Mouse (Mus musculus): ENCODE results near the gene Tspyl2. TPM values are rescaled to one million over a fixed set of nuclear protein-coding genes. Genes with fewer than 3 reads are reported as not detected.
"Not testable (repeated sequence)": the region's sequence is repeated elsewhere in the genome, so short reads cannot be mapped to it uniquely, and the experiment has no call there.

Gene Tspyl2
- 31.9 and 35.2 TPM in 2 replicates for polyA plus RNA-seq (2016; fragmentation: Nextera tagmentation; extraction: Ambion mirVana)

GRCm38 (mm10) chrX:152342358-152342901, at the start of gene Tspyl2:
Tspyl2 (minus strand) TSS chrX:152342425.
- Histone ChIP-seq H3K4me3 (peak within 1 kb of the TSS; percentile 70), H3K27ac (replicated peaks) (peak within 1 kb of the TSS; percentile 91), H3K4me1 (peaks cover 19% of the 10 kb centered on the region), H3K27me3 (ENCODE audit: low read depth, poor library complexity, severe bottlenecking) (peaks cover 100% of the 10 kb centered on the region), H3K36me3 (peaks cover 43% of the 10 kb centered on the region), H3K9me3 (replicated peaks) (no peaks in the 10 kb centered on the region)
- peak; percentile 90 for DNase-seq (ENCODE audit: low spot score)
- 13% methylated on average over 25 of the region's 27 CpGs for WGBS

DNA sequence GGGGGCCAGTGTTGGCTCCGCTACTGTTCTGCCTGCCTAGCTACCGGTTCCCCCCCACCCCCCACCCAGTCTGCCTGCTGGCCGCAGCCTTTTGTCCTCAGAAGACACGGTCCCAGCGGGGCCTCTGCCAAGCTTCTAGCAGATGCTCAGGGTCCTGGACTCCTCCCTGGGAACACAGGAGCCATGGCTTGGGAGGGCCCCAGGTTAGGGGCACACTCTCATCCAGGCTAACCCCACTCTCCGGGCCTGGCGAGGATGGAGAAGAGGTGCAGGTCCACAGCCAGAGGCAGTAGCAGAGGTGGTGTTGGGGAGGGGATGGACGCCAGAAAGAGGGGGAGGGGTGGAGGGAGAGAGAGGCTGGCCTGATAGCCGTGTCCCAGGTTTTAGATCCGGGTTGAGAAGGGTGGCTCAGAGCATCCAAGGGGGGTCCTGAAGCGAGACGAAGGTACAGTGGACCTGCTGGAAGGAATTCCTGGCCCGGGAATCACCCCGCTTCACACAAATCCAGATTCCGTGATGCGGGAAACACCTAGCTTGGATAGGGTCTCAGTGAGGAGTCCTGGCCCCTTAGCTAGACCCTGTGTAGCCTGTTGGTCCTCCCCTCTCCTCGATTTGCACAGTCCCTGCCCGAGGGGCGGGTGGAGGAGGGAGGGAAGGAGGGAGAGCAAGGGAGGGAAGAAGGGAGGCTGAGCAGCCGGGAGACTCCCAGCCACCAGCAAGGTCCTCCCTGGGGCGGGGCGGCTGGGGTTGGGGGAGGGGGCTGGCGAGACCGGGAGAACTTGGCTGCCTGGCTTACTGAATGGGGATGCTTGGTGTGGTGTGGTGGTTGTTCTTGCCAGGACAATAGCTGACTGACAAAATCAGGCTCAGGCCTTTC, 26.4 kb upstream of the Tspyl2 start, which contains the start of gene Gpr173:
TSS of gene Gpr173 (minus strand) at position 308 of the 877 bp plus-strand sequence.
- peak within 1 kb of the TSS; percentile 62 for H3K4me3 ChIP-seq
- peak; percentile 84 for DNase-seq (ENCODE audit: low spot score)
- H3K27me3 ChIP-seq (ENCODE audit: low read depth, poor library complexity, severe bottlenecking): peaks cover 96% of the 10 kb centered on the region
- no peaks in the 10 kb centered on the region for H3K36me3 ChIP-seq
- peak within 1 kb of the TSS; percentile 92 for H3K27ac ChIP-seq (replicated peaks)
- WGBS: 19% methylated on average over 24 of the region's 24 CpGs
- peaks cover 25% of the 10 kb centered on the region for H3K4me1 ChIP-seq
- no peaks in the 10 kb centered on the region for H3K9me3 ChIP-seq (replicated peaks)

- DNase-seq (ENCODE audit: low spot score): no peak
- WGBS: 17% methylated on average over 4 of the region's 4 CpGs
- peaks cover 25% of the 10 kb centered on the region for H3K4me1 ChIP-seq
- H3K9me3 ChIP-seq (replicated peaks): no peaks in the 10 kb centered on the region
- peak overlapping the region; percentile 62 for H3K4me3 ChIP-seq
- no peaks in the 10 kb centered on the region for H3K36me3 ChIP-seq
- H3K27ac ChIP-seq (replicated peaks): peak overlapping the region; percentile 92
- peaks cover 96% of the 10 kb centered on the region for H3K27me3 ChIP-seq (ENCODE audit: low read depth, poor library complexity, severe bottlenecking)
Measured at GRCm38 (mm10) chrX:152368054-152368396, 25.8 kb upstream of the Tspyl2 start.

GRCm38 (mm10) chrX:152366418-152366817, 24.2 kb upstream of the Tspyl2 start:
- Histone ChIP-seq H3K27ac (replicated peaks) (no peak overlapping the region), H3K9me3 (replicated peaks) (no peaks in the 10 kb centered on the region), H3K4me3 (peak overlapping the region; percentile 62; the same call in 1 of the 2 replicates), H3K27me3 (ENCODE audit: low read depth, poor library complexity, severe bottlenecking) (peaks cover 100% of the 10 kb centered on the region), H3K4me1 (peaks cover 25% of the 10 kb centered on the region), H3K36me3 (no peaks in the 10 kb centered on the region)
- no peak for DNase-seq (ENCODE audit: low spot score)
- 100% methylated on average over 1 of the region's 2 CpGs for WGBS

- no peaks in the 10 kb centered on the region for H3K9me3 ChIP-seq (replicated peaks)
Measured at GRCm38 (mm10) chrX:152352553-152353153, 10.4 kb upstream of the Tspyl2 start.

GRCm38 (mm10) chrX:152347041-152347440, 4.8 kb upstream of the Tspyl2 start:
- H3K9me3 ChIP-seq (replicated peaks): no peaks in the 10 kb centered on the region
- WGBS: 96% methylated on average over 14 of the region's 14 CpGs
- H3K27ac ChIP-seq (replicated peaks): no peak overlapping the region
- DNase-seq (ENCODE audit: low spot score): no peak
- H3K4me3 ChIP-seq: no peak overlapping the region
- peaks cover 100% of the 10 kb centered on the region for H3K27me3 ChIP-seq (ENCODE audit: low read depth, poor library complexity, severe bottlenecking)
- no peaks in the 10 kb centered on the region for H3K4me1 ChIP-seq
- peaks cover 14% of the 10 kb centered on the region for H3K36me3 ChIP-seq

More at GRCm38 (mm10) chrX:152352553-152353153, 10.4 kb upstream of the Tspyl2 start:
- H3K4me3 ChIP-seq: no peak overlapping the region
- no peak overlapping the region for H3K27ac ChIP-seq (replicated peaks)
- peak; percentile 15 for DNase-seq (ENCODE audit: low spot score)
- 19% methylated on average over 5 of the region's 5 CpGs for WGBS
- peaks cover 100% of the 10 kb centered on the region for H3K27me3 ChIP-seq (ENCODE audit: low read depth, poor library complexity, severe bottlenecking)
- no peaks in the 10 kb centered on the region for H3K4me1 ChIP-seq
- no peaks in the 10 kb centered on the region for H3K36me3 ChIP-seq

GRCm38 (mm10) chrX:152346587-152346986, 4.4 kb upstream of the Tspyl2 start:
- no peaks in the 10 kb centered on the region for H3K9me3 ChIP-seq (replicated peaks)
- peaks cover 14% of the 10 kb centered on the region for H3K36me3 ChIP-seq
- 92% methylated on average over 15 of the region's 15 CpGs for WGBS
- H3K27ac ChIP-seq (replicated peaks): no peak overlapping the region
- DNase-seq (ENCODE audit: low spot score): no peak
- no peak overlapping the region for H3K4me3 ChIP-seq
- H3K27me3 ChIP-seq (ENCODE audit: low read depth, poor library complexity, severe bottlenecking): peaks cover 100% of the 10 kb centered on the region
- 0 out of 2 replicates have a peak, but pooled peaks cover under 1% of the 10 kb centered on the region for H3K4me1 ChIP-seq

DNA sequence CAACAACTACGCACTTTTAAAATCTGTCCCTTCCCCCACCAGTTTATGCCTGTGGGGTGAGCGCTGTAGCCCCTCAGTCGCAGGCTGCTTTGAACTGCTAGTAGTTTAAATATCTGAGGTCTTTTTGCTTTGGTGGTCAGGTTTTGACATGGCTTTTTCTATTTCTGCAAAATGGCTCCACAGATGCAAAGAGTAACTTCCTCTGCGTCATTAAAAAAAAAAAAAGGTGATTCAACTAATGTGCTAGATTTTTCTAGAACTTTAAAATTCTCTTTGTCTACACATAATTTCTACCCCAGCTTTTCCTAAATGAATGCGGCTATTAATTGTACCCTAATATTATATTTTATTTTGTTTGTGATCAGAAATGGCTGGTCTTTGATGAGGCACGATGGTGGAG, 678 bp upstream of the Tspyl2 start:
- Histone ChIP-seq H3K27ac (replicated peaks) (peak overlapping the region; percentile 91), H3K27me3 (ENCODE audit: low read depth, poor library complexity, severe bottlenecking) (peaks cover 100% of the 10 kb centered on the region)

GRCm38 (mm10) chrX:152341496-152341895, 729 bp downstream of the Tspyl2 start:
- DNase-seq (ENCODE audit: low spot score): peak; percentile 19
- peak overlapping the region; percentile 91 for H3K27ac ChIP-seq (replicated peaks)
- WGBS: 34% methylated on average over 11 of the region's 11 CpGs

More for the DNA sequence above, 678 bp upstream of the Tspyl2 start:
- Histone ChIP-seq H3K9me3 (replicated peaks) (no peaks in the 10 kb centered on the region), H3K4me1 (peaks cover 15% of the 10 kb centered on the region), H3K36me3 (peaks cover 43% of the 10 kb centered on the region), H3K4me3 (peak overlapping the region; percentile 70)
- DNase-seq (ENCODE audit: low spot score): no peak
- WGBS: 36% methylated on average over 6 of the region's 6 CpGs

GRCm38 (mm10) chrX:152336546-152337332, 5.5 kb downstream of the Tspyl2 start:
- Histone ChIP-seq H3K9me3 (replicated peaks) (no peaks in the 10 kb centered on the region), H3K27ac (replicated peaks) (peak overlapping the region; percentile 93), H3K4me3 (peak overlapping the region; percentile 48), H3K27me3 (ENCODE audit: low read depth, poor library complexity, severe bottlenecking) (peaks cover 88% of the 10 kb centered on the region), H3K36me3 (peaks cover 29% of the 10 kb centered on the region), H3K4me1 (peaks cover 26% of the 10 kb centered on the region)
- peak; percentile 89 for DNase-seq (ENCODE audit: low spot score)
- WGBS: 13% methylated on average over 33 of the region's 33 CpGs

More at GRCm38 (mm10) chrX:152341496-152341895, 729 bp downstream of the Tspyl2 start:
- H3K4me1 ChIP-seq: peaks cover 26% of the 10 kb centered on the region
- no peaks in the 10 kb centered on the region for H3K9me3 ChIP-seq (replicated peaks)
- peaks cover 100% of the 10 kb centered on the region for H3K27me3 ChIP-seq (ENCODE audit: low read depth, poor library complexity, severe bottlenecking)
- peak overlapping the region; percentile 70 for H3K4me3 ChIP-seq
- peaks cover 34% of the 10 kb centered on the region for H3K36me3 ChIP-seq

- not testable (repeated sequence) for DNase-seq (ENCODE audit: low spot score); H3K9me3 ChIP-seq (replicated peaks)
- peak overlapping the region; percentile 93 for H3K27ac ChIP-seq (replicated peaks)
- H3K4me1 ChIP-seq: peaks cover 21% of the 10 kb centered on the region
- 53% methylated on average over 4 of the region's 4 CpGs for WGBS
- peaks cover 88% of the 10 kb centered on the region for H3K27me3 ChIP-seq (ENCODE audit: low read depth, poor library complexity, severe bottlenecking)
- peak overlapping the region; percentile 48 for H3K4me3 ChIP-seq
- H3K36me3 ChIP-seq: peaks cover 29% of the 10 kb centered on the region
Measured at GRCm38 (mm10) chrX:152336123-152336522, 6.1 kb downstream of the Tspyl2 start.

DNA sequence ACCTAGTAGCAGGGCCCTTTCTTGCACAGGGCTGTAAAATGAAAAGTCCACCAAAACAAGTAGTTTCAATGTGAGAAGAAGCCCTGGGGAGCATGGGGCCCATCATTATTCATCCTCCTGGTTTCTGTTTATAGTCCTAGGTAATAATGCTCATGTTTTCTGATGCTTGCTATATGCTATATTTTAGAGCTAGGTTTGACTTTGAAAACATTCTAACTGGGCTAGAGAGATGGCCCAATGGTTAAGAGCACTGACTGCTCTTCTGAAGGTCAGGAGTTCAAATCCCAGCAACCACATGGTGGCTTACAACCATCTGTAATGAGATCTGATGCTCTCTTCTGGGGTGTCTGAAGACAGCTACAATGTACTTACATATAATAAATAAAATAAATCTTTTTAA, 12.8 kb downstream of the Tspyl2 start:
- H3K27ac ChIP-seq (replicated peaks); DNase-seq (ENCODE audit: low spot score); H3K36me3 ChIP-seq; H3K9me3 ChIP-seq (replicated peaks); H3K4me3 ChIP-seq; H3K4me1 ChIP-seq: not testable (repeated sequence)
- H3K27me3 ChIP-seq (ENCODE audit: low read depth, poor library complexity, severe bottlenecking): peaks cover 92% of the 10 kb centered on the region

Data from midbrain, embryonic 10.5 days (tissue).